ENCODE assay signal across 8 mouse cellular contexts in genomic region chr10:94623617-94624016, GRCm38 (mm10).
DNase-seq lines count a peak whose midpoint lies in the region; ATAC-seq and TF ChIP-seq lines count a peak whose summit lies in the region.

No protein-coding gene starts in this region.

- WGBS in embryonic facial prominence, embryonic 15.5 days = 11% methylated on average over 10 of the region's 10 CpGs
- WGBS in kidney, embryonic 14.5 days = 3% methylated on average over 10 of the region's 10 CpGs
- 8% methylated on average over 10 of the region's 10 CpGs for WGBS in limb, embryonic 15.5 days
- WGBS in neural tube, embryonic 11.5 days = 2% methylated on average over 10 of the region's 10 CpGs
- 10% methylated on average over 10 of the region's 10 CpGs for WGBS in stomach, embryonic 15.5 days

- H3K4me1 ChIP-seq in bone marrow macrophage, adult 2 months (ENCODE audit: control insufficient read depth, insufficient read depth, low read length) = no peaks in the 10 kb centered on the region
- H3K4me1 ChIP-seq in embryonic facial prominence, embryonic 15.5 days = peaks cover 20% of the 10 kb centered on the region
- no peaks in the 10 kb centered on the region for H3K4me1 ChIP-seq in kidney, embryonic 14.5 days (ENCODE audit: control insufficient read depth, insufficient read depth, low read length)
- H3K4me1 ChIP-seq in limb, embryonic 15.5 days = peaks cover 16% of the 10 kb centered on the region; the same call in 1 of the 2 replicates
- H3K4me1 ChIP-seq in neural tube, embryonic 11.5 days (ENCODE audit: control insufficient read depth, insufficient read depth, low read length) = peaks cover 16% of the 10 kb centered on the region
- H3K4me1 ChIP-seq in stomach, embryonic 15.5 days = no peaks in the 10 kb centered on the region

- no peak overlapping the region for H3K4me3 ChIP-seq in bone marrow macrophage, adult 2 months (ENCODE audit: insufficient read depth, low read length)
- no peak overlapping the region for H3K4me3 ChIP-seq in embryonic facial prominence, embryonic 15.5 days (replicated peaks)
- H3K4me3 ChIP-seq in kidney, embryonic 14.5 days (ENCODE audit: low read length) = no peak overlapping the region
- no peak overlapping the region; the same call in 1 of the 2 replicates for H3K4me3 ChIP-seq in limb, embryonic 15.5 days
- no peak overlapping the region for H3K4me3 ChIP-seq in neural tube, embryonic 11.5 days (ENCODE audit: low read depth, low read length)
- no peak overlapping the region for H3K4me3 ChIP-seq in stomach, embryonic 15.5 days (replicated peaks)

- peak; percentile 92 for TF ChIP-seq CTCF in bone marrow macrophage, adult 2 months (IDR thresholded peaks at IDR 0.05; ENCODE audit: low read depth, low read length)

- 0 out of 2 replicates have a peak, but pooled peaks have one; percentile 21 for ATAC-seq in embryonic facial prominence, embryonic 15.5 days (ENCODE audit: insufficient number of reproducible peaks, low FRiP score, low TSS enrichment, low read depth)
- ATAC-seq in kidney, embryonic 14.5 days (ENCODE audit: low FRiP score, low TSS enrichment) = peak; percentile 89
- no peak; the same call in 1 of the 2 replicates for ATAC-seq in limb, embryonic 15.5 days (ENCODE audit: insufficient number of reproducible peaks, low FRiP score, low TSS enrichment, low read depth)
- peak; percentile 70 for ATAC-seq in neural tube, embryonic 11.5 days (ENCODE audit: insufficient read depth, low FRiP score, low TSS enrichment)
- ATAC-seq in stomach, embryonic 15.5 days (ENCODE audit: insufficient read depth, low FRiP score, low read depth) = 0 out of 2 replicates have a peak, but pooled peaks have one; percentile 47

- H3K27me3 ChIP-seq in embryonic facial prominence, embryonic 15.5 days = 0 out of 2 replicates have a peak, but pooled peaks cover 7% of the 10 kb centered on the region
- peaks cover 6% of the 10 kb centered on the region; the same call in 1 of the 2 replicates for H3K27me3 ChIP-seq in kidney, embryonic 14.5 days (ENCODE audit: control insufficient read depth, insufficient read depth, low read length)
- H3K27me3 ChIP-seq in limb, embryonic 15.5 days = peaks cover 20% of the 10 kb centered on the region; the same call in 1 of the 2 replicates
- 0 out of 2 replicates have a peak, but pooled peaks cover 4% of the 10 kb centered on the region for H3K27me3 ChIP-seq in neural tube, embryonic 11.5 days (ENCODE audit: control insufficient read depth, insufficient read depth, low read length)
- no peaks in the 10 kb centered on the region for H3K27me3 ChIP-seq in stomach, embryonic 15.5 days (replicated peaks)

- no peak overlapping the region for H3K27ac ChIP-seq in bone marrow macrophage, adult 2 months (ENCODE audit: insufficient read depth, low read depth, low read length)
- no peak overlapping the region for H3K27ac ChIP-seq in embryonic facial prominence, embryonic 15.5 days (replicated peaks)
- no peak overlapping the region for H3K27ac ChIP-seq in kidney, embryonic 14.5 days (ENCODE audit: low read depth, low read length)
- no peak overlapping the region for H3K27ac ChIP-seq in limb, embryonic 15.5 days
- H3K27ac ChIP-seq in neural tube, embryonic 11.5 days (ENCODE audit: low read depth, low read length) = no peak overlapping the region
- H3K27ac ChIP-seq in stomach, embryonic 15.5 days = no peak overlapping the region

- no peaks in the 10 kb centered on the region for H3K9me3 ChIP-seq in embryonic facial prominence, embryonic 15.5 days (replicated peaks)
- H3K9me3 ChIP-seq in kidney, embryonic 14.5 days (ENCODE audit: control insufficient read depth, low read length) = no peaks in the 10 kb centered on the region
- no peaks in the 10 kb centered on the region for H3K9me3 ChIP-seq in limb, embryonic 15.5 days
- H3K9me3 ChIP-seq in neural tube, embryonic 11.5 days (ENCODE audit: control insufficient read depth, low read length) = no peaks in the 10 kb centered on the region
- no peaks in the 10 kb centered on the region for H3K9me3 ChIP-seq in stomach, embryonic 15.5 days

- no peak overlapping the region for H3K9ac ChIP-seq in embryonic facial prominence, embryonic 15.5 days
- H3K9ac ChIP-seq in kidney, embryonic 14.5 days (ENCODE audit: low read depth, low read length) = no peak overlapping the region
- H3K9ac ChIP-seq in limb, embryonic 15.5 days = no peak overlapping the region
- H3K9ac ChIP-seq in neural tube, embryonic 11.5 days (ENCODE audit: low read length) = no peak overlapping the region
- H3K9ac ChIP-seq in stomach, embryonic 15.5 days = no peak overlapping the region

- TF ChIP-seq POLR2A in bone marrow macrophage, adult 2 months (IDR thresholded peaks at IDR 0.05; ENCODE audit: borderline replicate concordance, low read depth, low read length) = no peak

- peak; percentile 78 for DNase-seq in B cell, adult 2 months
- peak; percentile 49 to 74 for DNase-seq in heart, adult 9 months (ENCODE audit: low spot score in 2 of 2)
- peak; percentile 90 for DNase-seq in neural tube, embryonic 11.5 days (ENCODE audit: low spot score)

- H3K4me2 ChIP-seq in embryonic facial prominence, embryonic 15.5 days (replicated peaks) = peak overlapping the region; percentile 19; the same call in 1 of the 2 replicates
- H3K4me2 ChIP-seq in kidney, embryonic 14.5 days (replicated peaks; ENCODE audit: low read depth, low read length) = no peak overlapping the region; the same call in 1 of the 2 replicates
- H3K4me2 ChIP-seq in limb, embryonic 15.5 days = peak overlapping the region; percentile 28
- H3K4me2 ChIP-seq in neural tube, embryonic 11.5 days (ENCODE audit: low read depth) = no peak overlapping the region
- no peak overlapping the region for H3K4me2 ChIP-seq in stomach, embryonic 15.5 days

- H3K36me3 ChIP-seq in embryonic facial prominence, embryonic 15.5 days = no peaks in the 10 kb centered on the region
- no peaks in the 10 kb centered on the region for H3K36me3 ChIP-seq in kidney, embryonic 14.5 days (ENCODE audit: control insufficient read depth, insufficient read depth, low read length)
- H3K36me3 ChIP-seq in limb, embryonic 15.5 days = no peaks in the 10 kb centered on the region
- H3K36me3 ChIP-seq in neural tube, embryonic 11.5 days (ENCODE audit: control insufficient read depth, insufficient read depth, low read length) = no peaks in the 10 kb centered on the region
- no peaks in the 10 kb centered on the region for H3K36me3 ChIP-seq in stomach, embryonic 15.5 days

Comparison
In these comparisons a context has a peak if more than half of its experiments do, and no peak if none do; other contexts are left out.
1. H3K4me2 ChIP-seq: peak in embryonic facial prominence, embryonic 15.5 days (single experiment) and limb, embryonic 15.5 days (single experiment); none in kidney, embryonic 14.5 days (single experiment), neural tube, embryonic 11.5 days (single experiment) and stomach, embryonic 15.5 days (single experiment).
2. Peak in every context shown above with its lines, with median percentiles within 50 percentile points of each other: DNase-seq.